Mouse (Mus musculus) spleen, adult 2 months (tissue): ENCODE measurements around the gene Olfr32.
"Not testable (repeated sequence)": the region's sequence is repeated elsewhere in the genome, so short reads cannot be mapped to it uniquely, and the experiment has no call there.

Experiments used
- CTCF ChIP-seq: fragments of 200-500 bp; IDR thresholded peaks from 2 replicates; pipeline ENCODE4 v1.5.1; 2011; ENCODE audit warnings: mild to moderate bottlenecking, inconsistent platforms; ENCODE audit not compliant: insufficient read depth, insufficient read length, insufficient replicate concordance; ENCODE audit errors: extremely low read depth
- POLR2A ChIP-seq: fragments of 200-500 bp; IDR thresholded peaks from 2 replicates; pipeline ENCODE4 v1.6.1; 2011; ENCODE audit warnings: low read depth, low read length, inconsistent platforms

- TF ChIP-seq CTCF, POLR2A: not testable (repeated sequence)
Measured at GRCm38 (mm10) chr2:90186082-90186481, 44.0 kb upstream of the Olfr32 start.
